Mouse (Mus musculus) kidney, embryonic 16.5 days (tissue): ENCODE data around the gene Fam72a. TPM values are rescaled to one million over a fixed set of nuclear protein-coding genes. Genes with fewer than 3 reads are reported as not detected.

Experiments used
- ATAC-seq: fragments of 200-750 bp; cut with Nextera tagmentation; 2 replicates; pipeline ENCODE4 v1.8.0; 2017; ENCODE audit warnings: moderate TSS enrichment; ENCODE audit not compliant: low FRiP score, low TSS enrichment
- H3K27ac ChIP-seq: fragments of 300-500 bp; sonication (generic); 2 replicates; pipeline ENCODE4 v1.5.1; 2014; ENCODE audit warnings: low read length
- H3K27me3 ChIP-seq: fragments of 300-500 bp; sonication (generic); 2 replicates; pipeline ENCODE4 v1.6.1; 2014; ENCODE audit warnings: low read length, control low read depth, mixed read lengths; ENCODE audit not compliant: insufficient read depth
- H3K36me3 ChIP-seq: fragments of 300-500 bp; sonication (generic); 2 replicates; pipeline ENCODE4 v1.6.1; 2014; ENCODE audit warnings: low read length, control low read depth, mixed read lengths; ENCODE audit not compliant: insufficient read depth
- H3K4me1 ChIP-seq: fragments of 300-500 bp; sonication (generic); 2 replicates; pipeline ENCODE4 v1.6.1; 2014; ENCODE audit warnings: low read length, control low read depth, mixed read lengths; ENCODE audit not compliant: insufficient read depth
- H3K4me2 ChIP-seq: fragments of 300-500 bp; sonication (generic); replicated peaks from 2 replicates; pipeline ENCODE4 v1.6.1; 2014; ENCODE audit warnings: low read depth, low read length
- H3K4me3 ChIP-seq: fragments of 300-500 bp; sonication (generic); 2 replicates; pipeline ENCODE4 v1.5.1; 2014; ENCODE audit warnings: mild to moderate bottlenecking, low read length
- H3K9ac ChIP-seq: fragments of 300-500 bp; sonication (generic); replicated peaks from 2 replicates; pipeline ENCODE4 v1.6.1; 2014; ENCODE audit warnings: low read length
- H3K9me3 ChIP-seq: fragments of 300-500 bp; sonication (generic); 2 replicates; pipeline ENCODE4 v1.6.1; 2016; ENCODE audit warnings: low read length, control low read depth
- WGBS: fragments of 180-500 bp; shearing (Covaris S2); extraction: QIAGEN DNeasy Blood & Tissue Kit; methylation state at CpG from one replicate; pipeline ENCODE4 v1.1.7; 2014; 5-methylcytosine and 5-hydroxymethylcytosine counted together
- polyA plus RNA-seq: library from polyadenylated mRNA; unstranded; fragments of >200 nt; fragmentation: Nextera tagmentation; extraction: Ambion mirVana; gene quantifications from 2 replicates; pipeline ENCODE4 v1.2.1, GENCODE M21; 2015

Gene Fam72a
- polyA plus RNA-seq = 2.1 and 2.6 TPM in 2 replicates

DNA sequence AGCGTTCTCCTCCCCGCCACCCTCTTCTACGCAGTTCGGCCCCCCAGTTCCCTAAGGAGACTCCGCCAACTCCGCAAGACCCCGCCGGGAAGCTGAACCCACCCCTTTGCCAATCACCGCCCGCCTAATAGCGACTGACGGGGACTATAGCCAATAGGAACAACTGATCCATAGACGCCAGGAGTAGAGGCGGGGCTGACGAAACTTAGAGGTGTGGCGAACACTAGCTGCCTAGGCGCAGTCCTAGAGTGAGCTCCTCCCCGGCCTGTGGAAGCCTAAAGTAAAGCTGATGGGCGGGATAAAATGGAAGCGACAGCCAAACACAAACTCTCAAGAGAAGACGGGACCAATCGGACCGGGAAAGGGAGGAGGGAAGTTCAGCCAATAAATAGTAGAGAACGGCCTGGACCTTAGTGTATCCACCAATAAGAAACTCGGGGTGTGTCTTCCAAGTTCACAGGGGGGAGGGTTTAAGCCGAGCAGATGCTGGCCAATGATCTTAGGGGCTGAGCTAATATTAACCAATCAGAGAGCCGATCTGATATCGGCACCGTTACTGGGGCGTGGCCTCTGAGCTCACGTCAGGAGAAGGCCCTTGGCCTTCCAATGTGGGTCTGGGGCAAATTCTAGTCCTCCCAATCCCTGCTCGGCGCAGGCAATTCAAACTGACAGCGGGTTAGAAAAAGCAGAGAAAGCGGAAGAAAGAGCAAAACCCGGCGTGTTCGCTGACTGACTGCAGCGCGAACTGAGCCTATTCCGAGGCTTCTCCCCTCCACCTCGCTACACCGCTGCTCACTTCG lies at the start of gene Fam72a, which contains the start of gene Srgap2:
Gene Fam72a, plus strand, starts transcription at position 623 of the 800 bp plus-strand sequence.
Gene Srgap2, minus strand, starts transcription at position 72 of the 800 bp plus-strand sequence.
- ATAC-seq = peak; percentile 97
- peak within 1 kb of the TSS; percentile 96 for H3K27ac ChIP-seq
- no peaks in the 10 kb centered on the region for H3K9me3 ChIP-seq
- WGBS = under 1% methylated on average over 44 of the region's 44 CpGs
- H3K9ac ChIP-seq = peak within 1 kb of the TSS; percentile 82
- H3K4me1 ChIP-seq = peaks cover 36% of the 10 kb centered on the region
- H3K36me3 ChIP-seq = no peaks in the 10 kb centered on the region
- peak within 1 kb of the TSS; percentile 95 for H3K4me2 ChIP-seq
- peak within 1 kb of the TSS; percentile 63 for H3K4me3 ChIP-seq
- H3K27me3 ChIP-seq = no peaks in the 10 kb centered on the region

DNA sequence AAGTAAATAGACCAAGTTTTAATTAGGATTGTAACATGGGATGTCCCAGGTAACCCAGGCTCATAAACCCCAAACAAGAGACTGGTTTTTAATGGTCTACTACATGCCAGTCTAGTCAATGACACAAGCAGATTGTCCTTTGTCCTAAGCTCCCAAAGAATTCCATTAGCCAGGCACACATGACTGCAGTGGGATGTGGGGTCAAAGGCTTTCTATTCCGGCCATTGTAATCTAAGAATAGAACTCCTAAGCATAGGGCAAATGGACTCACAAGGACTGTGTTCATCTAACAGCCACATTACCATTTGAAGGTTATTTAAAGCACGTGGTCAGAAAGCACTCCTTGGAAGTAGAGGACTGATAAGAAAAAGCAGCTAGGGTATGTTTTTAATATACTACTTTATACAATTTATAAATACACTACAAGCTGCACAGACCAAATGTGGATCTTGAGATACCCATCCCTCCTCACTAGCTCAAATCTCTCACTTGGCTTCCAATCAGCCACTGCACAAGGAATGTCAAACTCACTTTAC lies 48.9 kb upstream of the Fam72a start:
- no peaks in the 10 kb centered on the region for H3K36me3 ChIP-seq
- H3K27me3 ChIP-seq = no peaks in the 10 kb centered on the region
- no peaks in the 10 kb centered on the region for H3K4me1 ChIP-seq
- no peak overlapping the region for H3K4me3 ChIP-seq
- no peak overlapping the region; the same call in 1 of the 2 replicates for H3K27ac ChIP-seq
- peaks cover 12% of the 10 kb centered on the region; the same call in 1 of the 2 replicates for H3K9me3 ChIP-seq
- 0 out of 2 replicates have a peak, but pooled peaks have one; percentile 57 for ATAC-seq
- WGBS = 68% methylated on average over 2 of the region's 2 CpGs
- H3K9ac ChIP-seq = no peak overlapping the region
- no peak overlapping the region for H3K4me2 ChIP-seq

DNA sequence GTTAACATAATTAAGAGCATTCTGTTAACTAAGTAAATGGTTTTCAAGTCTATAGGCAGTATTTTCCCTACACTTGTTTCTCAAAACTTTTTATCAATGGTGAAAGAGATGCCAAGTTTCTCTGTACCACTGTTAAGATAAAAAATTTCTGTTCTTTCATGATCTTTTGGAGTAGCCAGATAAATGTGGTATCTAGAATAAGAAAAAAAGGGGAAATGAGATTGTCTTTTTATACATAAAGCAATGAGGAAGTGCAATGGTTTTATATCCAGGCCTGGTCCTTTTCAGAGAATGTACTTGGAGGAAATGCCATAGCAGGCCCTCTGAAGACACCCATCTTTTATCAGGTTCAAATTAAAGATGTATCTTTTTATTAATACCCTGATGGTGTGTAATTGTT lies 46.3 kb upstream of the Fam72a start:
- Histone ChIP-seq H3K27ac (no peak overlapping the region), H3K9ac (no peak overlapping the region), H3K27me3 (no peaks in the 10 kb centered on the region), H3K4me3 (no peak overlapping the region), H3K4me2 (no peak overlapping the region), H3K36me3 (no peaks in the 10 kb centered on the region), H3K4me1 (peaks cover 6% of the 10 kb centered on the region; the same call in 1 of the 2 replicates), H3K9me3 (peaks cover 12% of the 10 kb centered on the region; the same call in 1 of the 2 replicates)
- no peak for ATAC-seq

DNA sequence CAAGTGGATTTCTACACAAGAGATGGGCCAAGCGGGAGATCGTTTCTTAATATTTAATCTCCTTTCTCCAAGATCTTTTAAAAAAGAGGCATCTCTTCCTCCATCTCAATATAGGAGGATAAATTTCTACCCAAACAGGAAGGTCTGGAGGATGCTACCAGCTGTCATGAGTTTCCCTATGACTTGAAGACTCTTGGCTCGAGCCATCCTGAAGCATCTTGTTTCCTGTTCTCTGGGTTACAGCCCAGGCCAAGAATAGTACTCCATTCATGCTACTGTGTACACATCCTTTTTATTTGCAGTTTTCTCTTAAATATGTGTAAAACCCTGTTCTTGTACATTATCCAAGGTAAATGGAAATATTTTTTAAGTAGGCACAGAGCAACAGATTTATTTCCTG lies 45.5 kb upstream of the Fam72a start:
- Histone ChIP-seq H3K27ac (no peak overlapping the region), H3K4me1 (peaks cover 13% of the 10 kb centered on the region), H3K9me3 (peaks cover 12% of the 10 kb centered on the region; the same call in 1 of the 2 replicates), H3K9ac (no peak overlapping the region), H3K4me3 (no peak overlapping the region), H3K27me3 (no peaks in the 10 kb centered on the region), H3K4me2 (no peak overlapping the region), H3K36me3 (no peaks in the 10 kb centered on the region)
- 78% methylated on average over 3 of the region's 3 CpGs for WGBS
- no peak for ATAC-seq

- Histone ChIP-seq H3K9me3 (no peaks in the 10 kb centered on the region), H3K27ac (no peak overlapping the region), H3K4me1 (peaks cover 19% of the 10 kb centered on the region), H3K27me3 (no peaks in the 10 kb centered on the region), H3K4me2 (no peak overlapping the region), H3K9ac (no peak overlapping the region), H3K36me3 (no peaks in the 10 kb centered on the region), H3K4me3 (no peak overlapping the region)
- 47% methylated on average over 5 of the region's 5 CpGs for WGBS
- no peak for ATAC-seq
These were observed 41.4 kb upstream of the Fam72a start for GRCm38 (mm10) chr1:131486094-131486850.

DNA sequence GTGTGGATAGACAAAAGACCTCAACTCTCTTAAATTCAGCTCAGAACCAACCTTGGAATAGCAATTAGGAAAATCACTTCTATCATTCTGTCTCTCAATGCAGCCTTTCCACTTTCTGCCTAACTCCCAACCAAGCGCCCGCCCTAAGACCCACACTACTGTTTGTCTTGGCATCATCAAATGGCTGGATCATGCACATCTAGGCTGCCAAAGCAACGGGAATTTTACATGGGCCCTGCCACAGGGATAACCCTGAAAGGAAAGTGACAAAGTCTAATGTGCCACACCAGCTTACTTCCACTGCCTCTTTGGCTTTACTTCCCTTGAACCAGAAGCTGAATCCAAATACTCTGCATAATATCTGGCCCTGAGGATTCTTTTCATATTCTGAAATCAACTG lies 38.4 kb upstream of the Fam72a start:
- Histone ChIP-seq H3K4me3 (no peak overlapping the region), H3K9ac (no peak overlapping the region), H3K27me3 (no peaks in the 10 kb centered on the region), H3K4me2 (no peak overlapping the region), H3K36me3 (no peaks in the 10 kb centered on the region), H3K27ac (no peak overlapping the region), H3K4me1 (peaks cover 36% of the 10 kb centered on the region), H3K9me3 (no peaks in the 10 kb centered on the region)
- 88% methylated on average over 3 of the region's 3 CpGs for WGBS
- no peak for ATAC-seq

- no peak overlapping the region for H3K4me3 ChIP-seq
- no peaks in the 10 kb centered on the region for H3K36me3 ChIP-seq
- H3K27ac ChIP-seq = no peak overlapping the region
- H3K9me3 ChIP-seq = no peaks in the 10 kb centered on the region
- H3K9ac ChIP-seq = no peak overlapping the region
- peak; percentile 49; the same call in 1 of the 2 replicates for ATAC-seq
- 37% methylated on average over 4 of the region's 4 CpGs for WGBS
- H3K4me1 ChIP-seq = peaks cover 36% of the 10 kb centered on the region
- H3K4me2 ChIP-seq = 0 out of 2 replicates have a peak overlapping the region, but pooled peaks have one; percentile 18
- H3K27me3 ChIP-seq = no peaks in the 10 kb centered on the region
These were observed 36.1 kb upstream of the Fam72a start for GRCm38 (mm10) chr1:131491579-131491978.

GRCm38 (mm10) chr1:131492360-131492759 lies 35.3 kb upstream of the Fam72a start:
- H3K36me3 ChIP-seq = no peaks in the 10 kb centered on the region
- WGBS = 79% methylated on average over 2 of the region's 2 CpGs
- no peaks in the 10 kb centered on the region for H3K9me3 ChIP-seq
- H3K27me3 ChIP-seq = no peaks in the 10 kb centered on the region
- no peak overlapping the region for H3K27ac ChIP-seq
- H3K4me3 ChIP-seq = no peak overlapping the region
- H3K9ac ChIP-seq = no peak overlapping the region
- H3K4me2 ChIP-seq = no peak overlapping the region
- H3K4me1 ChIP-seq = peaks cover 32% of the 10 kb centered on the region
- ATAC-seq = no peak

GRCm38 (mm10) chr1:131493966-131494898 lies 33.5 kb upstream of the Fam72a start:
- WGBS = 65% methylated on average over 4 of the region's 4 CpGs
- Histone ChIP-seq H3K4me1 (peaks cover 27% of the 10 kb centered on the region), H3K9ac (no peak overlapping the region), H3K4me3 (no peak overlapping the region), H3K9me3 (no peaks in the 10 kb centered on the region), H3K4me2 (no peak overlapping the region), H3K36me3 (no peaks in the 10 kb centered on the region), H3K27ac (no peak overlapping the region), H3K27me3 (no peaks in the 10 kb centered on the region)
- ATAC-seq = no peak
